Mouse (Mus musculus) forebrain, embryonic 15.5 days (tissue): ENCODE measurements around the gene Phb. TPM values are rescaled to one million over a fixed set of nuclear protein-coding genes. Genes with fewer than 3 reads are reported as not detected.
"Not testable (repeated sequence)": the region's sequence is repeated elsewhere in the genome, so short reads cannot be mapped to it uniquely, and the experiment has no call there.

Experiments
- ATAC-seq: fragments of 200-750 bp; cut with Nextera tagmentation; replicated peaks from 2 replicates; pipeline ENCODE4 v1.8.0; 2017; ENCODE audit warnings: mild to moderate bottlenecking, moderate TSS enrichment, moderate library complexity
- H3K27ac ChIP-seq: fragments of 300-500 bp; sonication (generic); replicated peaks from 2 replicates; pipeline ENCODE4 v1.5.1; 2015; ENCODE audit warnings: mild to moderate bottlenecking, inconsistent platforms
- H3K27me3 ChIP-seq: fragments of 300-500 bp; sonication (generic); 2 replicates; pipeline ENCODE4 v1.6.1; 2015; ENCODE audit warnings: inconsistent platforms
- H3K36me3 ChIP-seq: fragments of 300-500 bp; sonication (generic); 2 replicates; pipeline ENCODE4 v1.6.1; 2015; ENCODE audit warnings: mild to moderate bottlenecking, inconsistent platforms
- H3K4me1 ChIP-seq: fragments of 300-500 bp; sonication (generic); 2 replicates; pipeline ENCODE4 v1.6.1; 2015; ENCODE audit warnings: inconsistent platforms
- H3K4me2 ChIP-seq: fragments of 300-500 bp; sonication (generic); replicated peaks from 2 replicates; pipeline ENCODE4 v1.6.1; 2015; ENCODE audit warnings: mild to moderate bottlenecking, inconsistent platforms
- H3K4me3 ChIP-seq: fragments of 300-500 bp; sonication (generic); 2 replicates; pipeline ENCODE4 v1.5.1; 2015; ENCODE audit warnings: mild to moderate bottlenecking, inconsistent platforms
- H3K9ac ChIP-seq: fragments of 300-500 bp; sonication (generic); replicated peaks from 2 replicates; pipeline ENCODE4 v1.6.1; 2015; ENCODE audit warnings: mild to moderate bottlenecking, inconsistent platforms
- H3K9me3 ChIP-seq: fragments of 300-500 bp; sonication (generic); 2 replicates; pipeline ENCODE4 v1.6.1; 2016; ENCODE audit warnings: inconsistent platforms
- WGBS: fragments of 180-500 bp; shearing (Covaris S2); methylation state at CpG from one replicate; pipeline ENCODE4 v1.1.7; 2015; ENCODE audit warnings: mixed read lengths; 5-methylcytosine and 5-hydroxymethylcytosine counted together
- polyA plus RNA-seq: library from polyadenylated mRNA; unstranded; fragments of >200 nt; fragmentation: Nextera tagmentation; extraction: Ambion mirVana; gene quantifications from 2 replicates; pipeline ENCODE4 v1.2.1, GENCODE M21; 2015

The Phb gene
- polyA plus RNA-seq, 1 experiment from 2014 or later, result 192 TPM

- peak overlapping the region; percentile 79 for H3K9ac ChIP-seq
- H3K9me3 ChIP-seq, result no peaks in the 10 kb centered on the region
- ATAC-seq, result peak; percentile 5; the same call in 1 of the 2 replicates
- H3K4me3 ChIP-seq, result peak overlapping the region; percentile 88
- peaks cover 35% of the 10 kb centered on the region for H3K36me3 ChIP-seq
- 2% methylated on average over 11 of the region's 11 CpGs for WGBS
- no peaks in the 10 kb centered on the region for H3K27me3 ChIP-seq
- H3K4me2 ChIP-seq, result peak overlapping the region; percentile 91
- H3K4me1 ChIP-seq, result peaks cover 19% of the 10 kb centered on the region
- H3K27ac ChIP-seq, result peak overlapping the region; percentile 48; the same call in 1 of the 2 replicates
Measured at GRCm38 (mm10) chr11:95667177-95667576, 420 bp downstream of the Phb start.

GRCm38 (mm10) chr11:95668086-95668485, 1.3 kb downstream of the Phb start:
- H3K36me3 ChIP-seq, result peaks cover 39% of the 10 kb centered on the region
- 92% methylated on average over 7 of the region's 7 CpGs for WGBS
- H3K4me2 ChIP-seq, H3K9me3 ChIP-seq, ATAC-seq, H3K9ac ChIP-seq, H3K27me3 ChIP-seq, H3K27ac ChIP-seq, H3K4me3 ChIP-seq: not testable (repeated sequence)
- H3K4me1 ChIP-seq, result peaks cover 19% of the 10 kb centered on the region

GRCm38 (mm10) chr11:95675498-95675897, 8.7 kb downstream of the Phb start:
- WGBS, result 89% methylated on average over 14 of the region's 14 CpGs
- Histone ChIP-seq H3K4me2 (no peak overlapping the region), H3K4me3 (no peak overlapping the region), H3K27ac (no peak overlapping the region), H3K36me3 (peaks cover 69% of the 10 kb centered on the region), H3K27me3 (no peaks in the 10 kb centered on the region), H3K9ac (no peak overlapping the region), H3K4me1 (0 out of 2 replicates have a peak, but pooled peaks cover 4% of the 10 kb centered on the region), H3K9me3 (no peaks in the 10 kb centered on the region)
- ATAC-seq, result no peak

DNA sequence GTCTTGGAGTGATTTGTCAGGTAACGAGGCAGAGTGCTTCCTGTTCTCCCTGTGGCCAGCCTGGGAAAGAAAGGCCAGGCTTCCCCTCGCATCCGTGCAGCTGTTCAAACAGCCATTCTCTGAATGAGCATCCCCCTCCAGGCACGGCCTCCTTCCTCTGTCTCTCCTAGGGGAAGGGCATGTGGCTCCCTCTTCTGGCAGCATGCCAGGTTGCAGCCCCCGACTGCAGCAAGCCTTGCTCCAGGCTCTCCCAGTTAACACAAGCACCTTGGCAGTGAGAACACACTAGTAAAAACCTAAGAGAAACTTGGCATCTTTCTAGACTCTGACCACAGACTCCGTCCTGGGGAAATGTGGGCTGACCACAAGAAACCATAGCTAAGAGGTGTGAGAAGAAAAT, 9.6 kb downstream of the Phb start:
- no peak overlapping the region for H3K4me3 ChIP-seq
- H3K4me1 ChIP-seq, result 0 out of 2 replicates have a peak, but pooled peaks cover 4% of the 10 kb centered on the region
- H3K9ac ChIP-seq, result no peak overlapping the region
- 14% methylated on average over 6 of the region's 6 CpGs for WGBS
- H3K27ac ChIP-seq, result no peak overlapping the region
- ATAC-seq, result 0 out of 2 replicates have a peak, but pooled peaks have one; percentile 29
- H3K9me3 ChIP-seq, result no peaks in the 10 kb centered on the region
- H3K36me3 ChIP-seq, result peaks cover 69% of the 10 kb centered on the region
- H3K27me3 ChIP-seq, result no peaks in the 10 kb centered on the region
- H3K4me2 ChIP-seq, result no peak overlapping the region

- no peaks in the 10 kb centered on the region for H3K27me3 ChIP-seq
- H3K27ac ChIP-seq, result no peak overlapping the region
- peaks cover 57% of the 10 kb centered on the region for H3K36me3 ChIP-seq
- H3K4me2 ChIP-seq, result no peak overlapping the region
- WGBS, result 93% methylated on average over 14 of the region's 14 CpGs
- no peak overlapping the region for H3K4me3 ChIP-seq
- 0 out of 2 replicates have a peak, but pooled peaks cover 4% of the 10 kb centered on the region for H3K4me1 ChIP-seq
- no peaks in the 10 kb centered on the region for H3K9me3 ChIP-seq
- no peak overlapping the region for H3K9ac ChIP-seq
- no peak for ATAC-seq
Measured at GRCm38 (mm10) chr11:95677925-95678701, 11.4 kb downstream of the Phb start.

- Histone ChIP-seq H3K27ac (no peak overlapping the region), H3K36me3 (peaks cover 36% of the 10 kb centered on the region), H3K4me1 (no peaks in the 10 kb centered on the region), H3K9me3 (no peaks in the 10 kb centered on the region), H3K27me3 (no peaks in the 10 kb centered on the region), H3K4me3 (no peak overlapping the region), H3K4me2 (no peak overlapping the region), H3K9ac (no peak overlapping the region)
- 66% methylated on average over 9 of the region's 9 CpGs for WGBS
- no peak for ATAC-seq
Measured at GRCm38 (mm10) chr11:95681995-95682601, 15.3 kb downstream of the Phb start.

GRCm38 (mm10) chr11:95682946-95683345, 16.2 kb downstream of the Phb start:
- no peaks in the 10 kb centered on the region for H3K4me1 ChIP-seq
- H3K4me2 ChIP-seq, result no peak overlapping the region
- 93% methylated on average over 3 of the region's 3 CpGs for WGBS
- ATAC-seq, result no peak
- H3K4me3 ChIP-seq, result no peak overlapping the region
- H3K27ac ChIP-seq, result no peak overlapping the region
- no peaks in the 10 kb centered on the region for H3K9me3 ChIP-seq
- no peak overlapping the region for H3K9ac ChIP-seq
- H3K27me3 ChIP-seq, result no peaks in the 10 kb centered on the region
- H3K36me3 ChIP-seq, result peaks cover 28% of the 10 kb centered on the region

GRCm38 (mm10) chr11:95686031-95686430, 19.3 kb downstream of the Phb start:
- H3K4me3 ChIP-seq, result no peak overlapping the region
- no peak overlapping the region for H3K9ac ChIP-seq
- H3K27me3 ChIP-seq, result no peaks in the 10 kb centered on the region
- H3K9me3 ChIP-seq, result no peaks in the 10 kb centered on the region
- H3K4me2 ChIP-seq, result no peak overlapping the region
- H3K27ac ChIP-seq, result no peak overlapping the region
- ATAC-seq, result no peak
- H3K36me3 ChIP-seq, result peaks cover 3% of the 10 kb centered on the region; the same call in 1 of the 2 replicates
- H3K4me1 ChIP-seq, result no peaks in the 10 kb centered on the region
- 8% methylated on average over 4 of the region's 4 CpGs for WGBS

GRCm38 (mm10) chr11:95687084-95687656, 20.4 kb downstream of the Phb start:
- Histone ChIP-seq H3K27me3 (no peaks in the 10 kb centered on the region), H3K36me3 (no peaks in the 10 kb centered on the region), H3K9me3 (no peaks in the 10 kb centered on the region), H3K4me3 (no peak overlapping the region), H3K27ac (no peak overlapping the region), H3K4me1 (no peaks in the 10 kb centered on the region), H3K9ac (no peak overlapping the region), H3K4me2 (no peak overlapping the region)
- ATAC-seq, result no peak
- WGBS, result 46% methylated on average over 11 of the region's 11 CpGs

GRCm38 (mm10) chr11:95688515-95688914, 21.8 kb downstream of the Phb start:
- Histone ChIP-seq H3K4me2 (no peak overlapping the region), H3K27me3 (no peaks in the 10 kb centered on the region), H3K4me3 (no peak overlapping the region), H3K36me3 (no peaks in the 10 kb centered on the region), H3K27ac (no peak overlapping the region), H3K9me3 (no peaks in the 10 kb centered on the region), H3K4me1 (no peaks in the 10 kb centered on the region), H3K9ac (no peak overlapping the region)
- no peak for ATAC-seq
- 81% methylated on average over 6 of the region's 6 CpGs for WGBS

GRCm38 (mm10) chr11:95688981-95689380, 22.2 kb downstream of the Phb start:
- Histone ChIP-seq H3K9me3 (no peaks in the 10 kb centered on the region), H3K4me2 (no peak overlapping the region), H3K9ac (no peak overlapping the region), H3K36me3 (no peaks in the 10 kb centered on the region), H3K4me1 (no peaks in the 10 kb centered on the region), H3K4me3 (no peak overlapping the region), H3K27ac (no peak overlapping the region), H3K27me3 (no peaks in the 10 kb centered on the region)
- no peak for ATAC-seq
- 77% methylated on average over 7 of the region's 7 CpGs for WGBS

DNA sequence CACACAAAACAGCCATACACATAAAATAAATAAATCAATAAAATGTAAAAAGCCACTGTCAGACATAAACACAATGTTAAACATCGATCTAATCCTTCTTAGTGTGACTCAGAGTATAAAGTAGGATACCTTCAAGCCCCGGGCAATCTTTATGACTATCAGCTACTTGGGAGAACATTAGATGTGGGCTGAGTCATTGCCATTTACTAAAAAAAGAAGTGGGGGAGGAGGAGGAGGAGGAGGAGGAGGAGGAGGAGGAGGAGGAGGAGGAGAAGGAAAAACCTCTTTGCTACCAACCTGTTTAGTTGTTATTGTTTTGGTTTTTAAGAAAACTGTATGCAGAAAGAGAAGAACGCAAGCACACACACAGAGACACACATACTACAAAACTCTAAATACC, 22.8 kb downstream of the Phb start:
- H3K4me2 ChIP-seq, result no peak overlapping the region
- no peaks in the 10 kb centered on the region for H3K4me1 ChIP-seq
- H3K27me3 ChIP-seq, result no peaks in the 10 kb centered on the region
- H3K27ac ChIP-seq, result no peak overlapping the region
- no peak overlapping the region for H3K9ac ChIP-seq
- H3K4me3 ChIP-seq, result no peak overlapping the region
- no peaks in the 10 kb centered on the region for H3K36me3 ChIP-seq
- no peak for ATAC-seq
- WGBS, result 85% methylated on average over 3 of the region's 3 CpGs
- no peaks in the 10 kb centered on the region for H3K9me3 ChIP-seq
